Mouse (Mus musculus) embryonic facial prominence, embryonic 15.5 days (tissue): Measurements from ENCODE around the gene Gm20388. TPM values are rescaled to one million over a fixed set of nuclear protein-coding genes. Genes with fewer than 3 reads are reported as not detected.

ENCODE experiments used
- ATAC-seq: fragments of 200-750 bp; cut with Nextera tagmentation; 2 replicates; pipeline ENCODE4 v1.8.0; 2017; ENCODE audit warnings: low read depth, moderate TSS enrichment; ENCODE audit not compliant: insufficient number of reproducible peaks, low FRiP score, low TSS enrichment
- H3K27ac ChIP-seq: fragments of 300-500 bp; sonication (generic); replicated peaks from 2 replicates; pipeline ENCODE4 v1.5.1; 2015; ENCODE audit warnings: mild to moderate bottlenecking, inconsistent platforms
- H3K27me3 ChIP-seq: fragments of 300-500 bp; sonication (generic); 2 replicates; pipeline ENCODE4 v1.6.1; 2015; ENCODE audit warnings: inconsistent platforms
- H3K36me3 ChIP-seq: fragments of 300-500 bp; sonication (generic); 2 replicates; pipeline ENCODE4 v1.6.1; 2015; ENCODE audit warnings: mild to moderate bottlenecking, inconsistent platforms
- H3K4me1 ChIP-seq: fragments of 300-500 bp; sonication (generic); 2 replicates; pipeline ENCODE4 v1.6.1; 2015; ENCODE audit warnings: inconsistent platforms
- H3K4me2 ChIP-seq: fragments of 300-500 bp; sonication (generic); replicated peaks from 2 replicates; pipeline ENCODE4 v1.6.1; 2015; ENCODE audit warnings: mild to moderate bottlenecking, inconsistent platforms
- H3K4me3 ChIP-seq: fragments of 300-500 bp; sonication (generic); replicated peaks from 2 replicates; pipeline ENCODE4 v1.5.1; 2015; ENCODE audit warnings: mild to moderate bottlenecking, inconsistent platforms
- H3K9ac ChIP-seq: fragments of 300-500 bp; sonication (generic); 2 replicates; pipeline ENCODE4 v1.6.1; 2015; ENCODE audit warnings: inconsistent platforms
- H3K9me3 ChIP-seq: fragments of 300-500 bp; sonication (generic); replicated peaks from 2 replicates; pipeline ENCODE4 v1.6.1; 2016; ENCODE audit warnings: inconsistent platforms
- WGBS: fragments of 180-500 bp; shearing (Covaris S2); methylation state at CpG from one replicate; pipeline ENCODE4 v1.1.7; 2015; 5-methylcytosine and 5-hydroxymethylcytosine counted together
- polyA plus RNA-seq: library from polyadenylated mRNA; unstranded; fragments of >200 nt; fragmentation: Nextera tagmentation; extraction: Ambion mirVana; gene quantifications from 2 replicates; pipeline ENCODE4 v1.2.1, GENCODE M21; 2015

The Gm20388 gene
- polyA plus RNA-seq, 1 experiment from 2014 or later, result 8.0 TPM

DNA sequence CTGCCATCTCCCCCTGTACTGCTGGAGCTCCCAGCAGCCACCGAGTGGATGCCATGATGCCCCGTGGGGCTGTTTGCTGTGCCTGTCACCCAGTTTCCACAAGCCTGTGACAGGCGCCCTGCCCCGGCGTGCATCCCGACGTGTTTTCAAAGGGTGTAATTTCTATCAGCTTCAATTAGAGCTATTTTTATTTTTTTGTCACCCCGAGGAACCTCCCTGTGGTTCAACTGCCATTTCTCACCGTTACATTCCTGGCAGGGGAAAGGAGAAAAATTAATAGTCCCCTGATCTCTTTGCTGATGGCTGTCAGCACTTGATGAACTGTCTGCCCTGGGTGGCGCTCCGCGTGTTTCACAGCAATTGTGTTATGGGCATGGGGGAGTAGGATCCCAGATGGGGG is 432.9 kb downstream of the Gm20388 start:
- ATAC-seq, result no peak
- H3K9ac ChIP-seq, result no peak overlapping the region
- H3K4me1 ChIP-seq, result peaks cover 47% of the 10 kb centered on the region
- H3K27ac ChIP-seq, result no peak overlapping the region
- 63% methylated on average over 12 of the region's 12 CpGs for WGBS
- no peaks in the 10 kb centered on the region for H3K36me3 ChIP-seq
- H3K9me3 ChIP-seq, result no peaks in the 10 kb centered on the region
- H3K4me2 ChIP-seq, result no peak overlapping the region
- H3K4me3 ChIP-seq, result no peak overlapping the region
- no peaks in the 10 kb centered on the region for H3K27me3 ChIP-seq

DNA sequence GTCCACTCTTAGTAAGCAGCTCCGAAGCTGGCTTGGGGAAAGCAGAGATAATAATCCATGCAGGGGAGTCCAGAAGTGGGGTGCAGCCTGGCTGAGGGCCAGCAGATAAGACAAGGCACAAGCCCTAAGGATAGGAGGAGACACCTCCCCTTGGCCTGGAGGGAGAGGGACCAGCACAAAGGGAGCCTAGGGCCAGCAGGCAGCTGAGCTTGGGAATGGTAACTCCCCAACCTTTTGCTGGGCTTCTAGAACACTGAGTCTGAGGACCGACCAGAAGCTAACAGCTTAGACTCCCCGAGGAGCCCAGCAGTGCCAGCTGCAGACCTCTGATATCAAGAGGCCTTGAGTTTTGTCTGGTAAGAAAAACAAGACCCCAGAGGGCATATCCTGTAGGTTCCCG is 433.5 kb downstream of the Gm20388 start:
- Histone ChIP-seq H3K9ac (no peak overlapping the region), H3K4me2 (no peak overlapping the region), H3K27me3 (no peaks in the 10 kb centered on the region), H3K36me3 (no peaks in the 10 kb centered on the region), H3K9me3 (no peaks in the 10 kb centered on the region), H3K27ac (no peak overlapping the region; the same call in 1 of the 2 replicates), H3K4me3 (no peak overlapping the region), H3K4me1 (peaks cover 51% of the 10 kb centered on the region)
- ATAC-seq, result no peak
- 22% methylated on average over 4 of the region's 4 CpGs for WGBS

DNA sequence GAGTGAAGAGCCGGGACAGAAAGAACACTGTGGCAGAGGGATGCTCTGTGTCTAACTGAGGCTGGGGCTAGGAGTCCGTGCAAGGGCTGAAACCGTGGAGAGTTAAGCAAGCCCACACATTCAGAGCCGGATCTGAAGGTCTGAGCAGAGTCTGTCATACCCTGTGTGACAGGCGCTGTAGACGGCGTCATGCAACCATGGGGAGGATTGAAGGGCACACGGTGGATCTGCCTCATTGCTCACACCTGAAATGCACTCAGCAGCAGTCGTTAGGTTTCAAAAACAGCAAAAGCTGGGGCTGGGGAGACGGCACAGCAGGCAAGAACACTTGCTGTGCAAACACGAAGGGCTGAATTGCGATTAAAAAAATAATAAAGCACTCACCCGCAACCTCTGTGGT is 433.9 kb downstream of the Gm20388 start:
- Histone ChIP-seq H3K27ac (no peak overlapping the region), H3K4me3 (no peak overlapping the region), H3K4me2 (no peak overlapping the region), H3K27me3 (no peaks in the 10 kb centered on the region), H3K9me3 (no peaks in the 10 kb centered on the region), H3K9ac (no peak overlapping the region), H3K36me3 (no peaks in the 10 kb centered on the region), H3K4me1 (peaks cover 47% of the 10 kb centered on the region)
- 31% methylated on average over 13 of the region's 13 CpGs for WGBS
- no peak for ATAC-seq

DNA sequence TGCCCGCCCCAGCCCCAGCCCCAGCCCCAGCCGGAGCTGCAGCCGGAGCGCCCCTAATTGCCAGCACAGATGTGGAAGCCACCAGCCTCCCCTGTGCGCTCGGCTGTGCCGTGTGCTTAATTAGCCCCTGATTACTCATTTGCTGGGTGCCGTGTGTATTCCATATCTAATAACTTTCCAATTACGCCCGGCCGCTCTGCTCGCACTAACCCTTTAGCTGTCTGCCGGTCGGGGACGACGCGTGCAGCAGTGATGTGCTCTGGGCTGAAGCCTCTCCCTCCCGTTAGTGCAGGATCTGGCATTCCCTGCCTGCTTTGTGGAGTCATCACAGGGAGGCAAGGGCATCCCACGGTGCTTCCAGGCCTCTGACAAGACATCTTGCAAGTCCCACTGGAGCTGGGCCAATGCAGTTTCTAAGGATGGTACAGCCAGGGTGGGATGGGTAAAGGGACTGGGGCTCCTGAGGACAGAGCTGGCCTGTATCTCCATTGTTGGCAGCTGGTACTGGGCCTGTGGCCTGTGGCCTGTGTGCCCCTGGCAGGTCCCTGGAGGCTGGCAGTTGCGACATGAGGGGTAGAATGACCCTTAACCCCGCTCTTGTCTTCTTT is 437.2 kb downstream of the Gm20388 start:
- Histone ChIP-seq H3K36me3 (no peaks in the 10 kb centered on the region), H3K4me1 (peaks cover 44% of the 10 kb centered on the region), H3K4me3 (no peak overlapping the region), H3K9me3 (no peaks in the 10 kb centered on the region), H3K9ac (no peak overlapping the region), H3K27ac (no peak overlapping the region), H3K4me2 (no peak overlapping the region; the same call in 1 of the 2 replicates), H3K27me3 (no peaks in the 10 kb centered on the region)
- ATAC-seq, result no peak
- WGBS, result 42% methylated on average over 21 of the region's 21 CpGs

DNA sequence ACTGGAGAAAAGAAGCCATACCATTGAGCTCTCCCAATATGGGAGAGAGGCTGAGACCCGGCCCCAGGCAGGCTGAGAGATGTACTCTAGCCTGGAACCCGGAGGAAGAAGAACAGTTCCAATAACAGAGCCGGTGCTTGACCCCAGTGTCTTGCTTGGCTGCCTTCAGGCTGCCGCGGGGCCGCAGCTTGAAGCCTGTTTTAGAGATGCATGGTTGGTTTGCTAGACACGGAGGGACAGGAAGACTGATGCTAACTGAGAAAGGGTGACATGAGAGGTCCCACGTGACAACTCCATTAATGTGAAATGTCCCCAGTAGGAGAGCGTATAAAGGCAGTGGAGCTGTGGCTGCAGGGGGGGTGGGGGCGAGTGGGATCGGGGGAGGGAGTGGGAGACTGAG is 438.3 kb downstream of the Gm20388 start:
- no peak overlapping the region for H3K27ac ChIP-seq
- no peaks in the 10 kb centered on the region for H3K27me3 ChIP-seq
- no peaks in the 10 kb centered on the region for H3K36me3 ChIP-seq
- no peak for ATAC-seq
- no peak overlapping the region for H3K9ac ChIP-seq
- no peak overlapping the region for H3K4me3 ChIP-seq
- H3K9me3 ChIP-seq, result no peaks in the 10 kb centered on the region
- peaks cover 49% of the 10 kb centered on the region for H3K4me1 ChIP-seq
- no peak overlapping the region for H3K4me2 ChIP-seq
- 51% methylated on average over 11 of the region's 11 CpGs for WGBS

DNA sequence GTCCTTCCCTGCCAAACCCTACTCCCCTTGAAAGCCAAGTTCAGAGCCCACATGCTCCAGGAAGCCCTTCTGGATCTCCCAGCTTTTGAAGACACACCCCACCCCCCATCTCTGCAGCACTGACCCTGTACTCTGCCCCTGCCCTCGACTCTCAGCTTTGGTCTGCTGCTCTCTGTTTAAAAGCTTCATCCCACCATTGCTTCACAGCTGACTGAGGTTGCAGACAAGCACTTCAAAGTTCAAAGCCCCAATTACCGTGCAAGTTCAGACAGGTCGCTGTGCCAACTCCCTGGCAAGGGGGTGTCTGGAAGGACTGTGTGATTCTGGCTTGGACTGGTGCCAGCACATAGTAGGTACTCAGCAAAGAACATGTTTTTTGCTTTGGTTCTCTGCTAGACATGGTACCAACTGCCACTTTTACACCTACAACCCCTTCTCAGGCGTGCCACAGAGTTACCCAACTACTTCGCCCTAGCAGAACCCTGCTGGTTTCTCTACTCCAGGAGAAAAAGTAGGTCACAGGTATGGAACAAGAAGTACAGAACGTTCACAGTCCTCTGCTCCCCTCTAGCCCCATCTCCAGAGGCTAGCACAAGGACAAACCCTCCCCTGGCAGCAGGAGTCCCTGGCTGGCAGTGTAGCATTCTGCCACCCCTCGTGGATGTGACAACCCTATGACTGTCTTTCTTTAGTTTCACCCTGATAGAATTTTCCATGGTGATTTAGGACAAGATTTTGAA is 440.9 kb downstream of the Gm20388 start:
- Histone ChIP-seq H3K9me3 (no peaks in the 10 kb centered on the region), H3K27me3 (no peaks in the 10 kb centered on the region), H3K4me1 (peaks cover 54% of the 10 kb centered on the region), H3K9ac (no peak overlapping the region), H3K4me2 (no peak overlapping the region), H3K4me3 (no peak overlapping the region), H3K27ac (no peak overlapping the region; the same call in 1 of the 2 replicates), H3K36me3 (no peaks in the 10 kb centered on the region)
- 49% methylated on average over 7 of the region's 7 CpGs for WGBS
- ATAC-seq, result no peak

DNA sequence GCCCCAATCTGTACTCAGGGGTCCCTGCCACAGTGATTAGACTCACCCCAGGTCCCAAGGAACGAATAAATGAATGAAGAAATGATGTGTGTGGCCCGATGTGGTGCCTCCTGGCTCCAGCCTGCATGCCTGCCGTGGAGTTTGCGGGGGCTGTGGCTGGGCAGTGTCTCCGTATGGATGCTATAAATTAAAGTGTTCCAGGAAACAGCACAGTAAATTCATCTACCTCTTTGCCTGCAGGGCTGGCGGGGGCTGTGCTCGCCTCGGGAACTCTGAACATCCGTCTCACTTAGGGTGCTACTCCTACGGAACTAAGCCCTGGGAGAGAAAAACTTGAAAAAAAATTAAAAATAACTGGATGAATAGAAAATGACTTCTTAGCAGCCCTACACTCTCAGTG is 441.5 kb downstream of the Gm20388 start:
- Histone ChIP-seq H3K4me2 (no peak overlapping the region), H3K9ac (no peak overlapping the region), H3K9me3 (no peaks in the 10 kb centered on the region), H3K36me3 (no peaks in the 10 kb centered on the region), H3K27me3 (no peaks in the 10 kb centered on the region), H3K4me3 (no peak overlapping the region), H3K4me1 (peaks cover 55% of the 10 kb centered on the region), H3K27ac (no peak overlapping the region; the same call in 1 of the 2 replicates)
- 39% methylated on average over 10 of the region's 10 CpGs for WGBS
- no peak for ATAC-seq

DNA sequence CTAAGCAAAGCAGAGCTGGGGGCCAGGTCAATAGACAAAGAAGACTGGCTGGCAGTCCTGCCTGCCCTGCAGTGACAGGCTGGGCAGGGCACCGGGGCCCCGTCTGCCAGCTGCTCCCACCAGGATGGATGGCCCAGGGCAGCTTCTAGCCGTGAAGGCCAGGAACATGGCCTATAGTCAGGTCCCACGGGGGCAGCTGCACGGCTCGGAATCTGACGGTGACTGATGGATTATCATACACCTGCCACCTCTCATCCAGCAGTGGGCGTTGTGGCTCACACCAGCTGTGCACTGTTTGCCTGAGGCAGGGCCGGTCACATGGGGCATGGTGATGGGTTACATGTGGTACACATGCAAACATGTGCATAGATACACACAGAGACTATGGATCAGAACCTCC is 445.4 kb downstream of the Gm20388 start:
- Histone ChIP-seq H3K27me3 (no peaks in the 10 kb centered on the region), H3K9me3 (no peaks in the 10 kb centered on the region), H3K27ac (no peak overlapping the region), H3K36me3 (no peaks in the 10 kb centered on the region), H3K9ac (no peak overlapping the region), H3K4me2 (no peak overlapping the region), H3K4me1 (peaks cover 40% of the 10 kb centered on the region), H3K4me3 (no peak overlapping the region)
- 49% methylated on average over 9 of the region's 9 CpGs for WGBS
- ATAC-seq, result 0 out of 2 replicates have a peak, but pooled peaks have one; percentile 17

DNA sequence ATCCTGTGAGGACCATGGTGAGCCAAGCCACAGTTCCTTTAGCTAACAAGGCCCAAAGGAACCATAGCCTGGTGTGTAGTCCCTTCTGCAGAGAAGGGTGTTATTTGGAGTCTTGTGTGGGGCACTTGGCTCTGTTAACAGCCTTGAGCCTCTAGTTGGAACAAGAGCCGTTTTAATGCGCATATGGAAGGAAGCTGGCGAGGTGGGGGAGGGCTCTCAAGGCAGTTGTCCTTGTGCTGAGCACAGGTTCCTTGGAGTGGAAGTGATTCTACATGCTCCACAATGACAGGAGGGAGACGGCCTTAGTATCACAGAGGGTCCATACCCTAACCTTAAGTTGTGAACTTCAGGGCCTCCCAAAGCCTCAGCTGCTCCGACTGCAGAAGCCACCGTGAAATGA is 446.9 kb downstream of the Gm20388 start:
- ATAC-seq, result no peak
- peaks cover 36% of the 10 kb centered on the region for H3K4me1 ChIP-seq
- H3K27me3 ChIP-seq, result no peaks in the 10 kb centered on the region
- no peaks in the 10 kb centered on the region for H3K36me3 ChIP-seq
- 61% methylated on average over 6 of the region's 6 CpGs for WGBS
- H3K9me3 ChIP-seq, result no peaks in the 10 kb centered on the region
- H3K4me2 ChIP-seq, result no peak overlapping the region
- H3K9ac ChIP-seq, result no peak overlapping the region
- H3K27ac ChIP-seq, result no peak overlapping the region
- no peak overlapping the region for H3K4me3 ChIP-seq

DNA sequence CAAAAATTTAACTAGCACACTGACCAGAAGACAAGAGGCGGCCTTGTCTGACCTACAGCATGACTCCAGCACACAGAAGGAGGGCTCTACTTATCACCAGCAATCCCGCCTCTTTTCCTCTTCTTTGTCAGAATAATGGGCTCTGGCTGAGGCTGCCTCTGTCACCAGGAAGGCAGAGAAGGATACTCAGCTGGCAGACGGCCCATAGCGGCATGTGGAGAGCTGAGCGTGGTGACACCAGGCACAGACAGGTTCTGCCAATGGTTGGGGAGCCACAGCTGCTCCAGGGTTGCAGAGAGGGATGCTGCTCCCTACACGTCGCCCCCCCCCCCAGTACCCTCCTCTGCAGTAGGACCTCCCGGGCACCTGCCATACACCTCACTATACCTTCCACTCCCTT is 450.7 kb downstream of the Gm20388 start:
- Histone ChIP-seq H3K27ac (no peak overlapping the region), H3K9ac (no peak overlapping the region), H3K36me3 (no peaks in the 10 kb centered on the region), H3K4me3 (no peak overlapping the region), H3K27me3 (no peaks in the 10 kb centered on the region), H3K4me1 (peaks cover 32% of the 10 kb centered on the region), H3K4me2 (no peak overlapping the region), H3K9me3 (no peaks in the 10 kb centered on the region)
- 74% methylated on average over 8 of the region's 8 CpGs for WGBS
- no peak for ATAC-seq

DNA sequence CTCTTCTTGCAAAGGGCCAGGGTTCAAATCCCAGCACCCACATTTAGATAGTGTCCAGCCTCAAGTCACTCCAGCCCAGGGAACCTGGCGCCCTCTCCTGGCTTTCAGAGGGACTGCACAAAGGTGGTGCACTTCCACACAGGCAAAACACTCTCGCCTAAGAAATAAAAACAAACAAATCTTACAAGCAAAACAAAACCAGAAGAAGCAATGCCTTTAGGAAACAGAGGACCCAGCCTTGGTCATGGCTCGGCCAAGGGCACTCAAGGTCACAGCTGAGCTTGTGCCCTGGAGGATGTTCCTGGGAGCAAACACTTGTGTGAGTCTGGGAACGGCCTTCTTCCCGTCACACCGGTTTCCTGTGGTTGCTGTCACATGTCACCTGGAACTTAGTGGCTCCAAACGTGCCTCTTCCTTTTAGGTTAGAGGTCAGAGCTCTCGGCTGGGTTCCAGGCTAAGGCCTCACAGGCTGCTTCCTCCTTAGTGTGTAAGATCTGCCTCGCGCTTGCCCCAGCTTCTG is 453.0 kb downstream of the Gm20388 start:
- H3K4me3 ChIP-seq, result no peak overlapping the region
- H3K9ac ChIP-seq, result no peak overlapping the region
- WGBS, result 42% methylated on average over 10 of the region's 10 CpGs
- H3K36me3 ChIP-seq, result no peaks in the 10 kb centered on the region
- no peak for ATAC-seq
- peaks cover 41% of the 10 kb centered on the region for H3K4me1 ChIP-seq
- H3K27ac ChIP-seq, result no peak overlapping the region; the same call in 1 of the 2 replicates
- no peak overlapping the region for H3K4me2 ChIP-seq
- H3K27me3 ChIP-seq, result no peaks in the 10 kb centered on the region
- no peaks in the 10 kb centered on the region for H3K9me3 ChIP-seq
